Mouse (Mus musculus): Measurements from ENCODE around the gene Col27a1. TPM values are rescaled to one million over a fixed set of nuclear protein-coding genes. Genes with fewer than 3 reads are reported as not detected.

Gene Col27a1
- polyA plus RNA-seq, 1 experiment: 14.1 TPM

- Histone ChIP-seq H3K27ac (ENCODE audit: control insufficient read depth, insufficient read depth, low read length) (no peak overlapping the region), H3K36me3 (ENCODE audit: control insufficient read depth, insufficient read depth, low read length) (no peaks in the 10 kb centered on the region), H3K27me3 (ENCODE audit: control insufficient read depth, insufficient read depth, low read length) (no peaks in the 10 kb centered on the region), H3K4me1 (replicated peaks; ENCODE audit: control insufficient read depth, insufficient read depth, low read length) (no peaks in the 10 kb centered on the region), H3K4me3 (ENCODE audit: control insufficient read depth, insufficient read depth, low read length) (no peak overlapping the region)
- 29% methylated on average over 4 of the region's 4 CpGs for WGBS
- DNase-seq: no peak
- TF ChIP-seq POLR2A (IDR thresholded peaks at IDR 0.05; ENCODE audit: control insufficient read depth, extremely low read depth, insufficient read depth, low read length, poor library complexity) (no peak), CTCF (IDR thresholded peaks at IDR 0.05; ENCODE audit: borderline replicate concordance, control insufficient read depth, extremely low read depth, insufficient read depth, low read length, poor library complexity) (no peak)
These were observed 88.8 kb downstream of the Col27a1 start for GRCm38 (mm10) chr4:63302641-63303040.

GRCm38 (mm10) chr4:63307175-63308062 lies 93.6 kb downstream of the Col27a1 start:
- no peaks in the 10 kb centered on the region for H3K4me1 ChIP-seq (replicated peaks; ENCODE audit: control insufficient read depth, insufficient read depth, low read length)
- 40% methylated on average over 21 of the region's 21 CpGs for WGBS
- no peaks in the 10 kb centered on the region for H3K36me3 ChIP-seq (ENCODE audit: control insufficient read depth, insufficient read depth, low read length)
- no peak overlapping the region for H3K4me3 ChIP-seq (ENCODE audit: control insufficient read depth, insufficient read depth, low read length)
- H3K27me3 ChIP-seq (ENCODE audit: control insufficient read depth, insufficient read depth, low read length): no peaks in the 10 kb centered on the region
- H3K27ac ChIP-seq (ENCODE audit: control insufficient read depth, insufficient read depth, low read length): no peak overlapping the region
- DNase-seq: peak; percentile 89
- TF ChIP-seq POLR2A (IDR thresholded peaks at IDR 0.05; ENCODE audit: control insufficient read depth, extremely low read depth, insufficient read depth, low read length, poor library complexity): no peak
- TF ChIP-seq CTCF (IDR thresholded peaks at IDR 0.05; ENCODE audit: borderline replicate concordance, control insufficient read depth, extremely low read depth, insufficient read depth, low read length, poor library complexity): peak; percentile 95

GRCm38 (mm10) chr4:63308316-63308715 lies 94.5 kb downstream of the Col27a1 start:
- DNase-seq: no peak
- no peak for TF ChIP-seq POLR2A (IDR thresholded peaks at IDR 0.05; ENCODE audit: control insufficient read depth, extremely low read depth, insufficient read depth, low read length, poor library complexity)
- no peak for TF ChIP-seq CTCF (IDR thresholded peaks at IDR 0.05; ENCODE audit: borderline replicate concordance, control insufficient read depth, extremely low read depth, insufficient read depth, low read length, poor library complexity)
- H3K36me3 ChIP-seq (ENCODE audit: control insufficient read depth, insufficient read depth, low read length): no peaks in the 10 kb centered on the region
- no peaks in the 10 kb centered on the region for H3K4me1 ChIP-seq (replicated peaks; ENCODE audit: control insufficient read depth, insufficient read depth, low read length)
- H3K27me3 ChIP-seq (ENCODE audit: control insufficient read depth, insufficient read depth, low read length): no peaks in the 10 kb centered on the region
- 94% methylated on average over 3 of the region's 3 CpGs for WGBS
- no peak overlapping the region for H3K27ac ChIP-seq (ENCODE audit: control insufficient read depth, insufficient read depth, low read length)
- H3K4me3 ChIP-seq (ENCODE audit: control insufficient read depth, insufficient read depth, low read length): no peak overlapping the region

- DNase-seq: no peak
- no peaks in the 10 kb centered on the region for H3K4me1 ChIP-seq (replicated peaks; ENCODE audit: control insufficient read depth, insufficient read depth, low read length)
- H3K27ac ChIP-seq (ENCODE audit: control insufficient read depth, insufficient read depth, low read length): no peak overlapping the region
- 80% methylated on average over 10 of the region's 10 CpGs for WGBS
- TF ChIP-seq POLR2A (IDR thresholded peaks at IDR 0.05; ENCODE audit: control insufficient read depth, extremely low read depth, insufficient read depth, low read length, poor library complexity) (no peak), CTCF (IDR thresholded peaks at IDR 0.05; ENCODE audit: borderline replicate concordance, control insufficient read depth, extremely low read depth, insufficient read depth, low read length, poor library complexity) (no peak)
- no peaks in the 10 kb centered on the region for H3K27me3 ChIP-seq (ENCODE audit: control insufficient read depth, insufficient read depth, low read length)
- no peak overlapping the region for H3K4me3 ChIP-seq (ENCODE audit: control insufficient read depth, insufficient read depth, low read length)
- H3K36me3 ChIP-seq (ENCODE audit: control insufficient read depth, insufficient read depth, low read length): no peaks in the 10 kb centered on the region
These were observed 96.5 kb downstream of the Col27a1 start for GRCm38 (mm10) chr4:63310247-63310855.

GRCm38 (mm10) chr4:63311426-63311825 lies 97.6 kb downstream of the Col27a1 start:
- Histone ChIP-seq H3K27me3 (ENCODE audit: control insufficient read depth, insufficient read depth, low read length) (no peaks in the 10 kb centered on the region), H3K4me1 (replicated peaks; ENCODE audit: control insufficient read depth, insufficient read depth, low read length) (no peaks in the 10 kb centered on the region), H3K36me3 (ENCODE audit: control insufficient read depth, insufficient read depth, low read length) (no peaks in the 10 kb centered on the region), H3K27ac (ENCODE audit: control insufficient read depth, insufficient read depth, low read length) (no peak overlapping the region), H3K4me3 (ENCODE audit: control insufficient read depth, insufficient read depth, low read length) (no peak overlapping the region)
- 55% methylated on average over 7 of the region's 7 CpGs for WGBS
- DNase-seq: no peak
- TF ChIP-seq CTCF (IDR thresholded peaks at IDR 0.05; ENCODE audit: borderline replicate concordance, control insufficient read depth, extremely low read depth, insufficient read depth, low read length, poor library complexity): no peak
- no peak for TF ChIP-seq POLR2A (IDR thresholded peaks at IDR 0.05; ENCODE audit: control insufficient read depth, extremely low read depth, insufficient read depth, low read length, poor library complexity)

GRCm38 (mm10) chr4:63314063-63314462 lies 100.3 kb downstream of the Col27a1 start:
- Histone ChIP-seq H3K27me3 (ENCODE audit: control insufficient read depth, insufficient read depth, low read length) (no peaks in the 10 kb centered on the region), H3K4me3 (ENCODE audit: control insufficient read depth, insufficient read depth, low read length) (no peak overlapping the region), H3K4me1 (replicated peaks; ENCODE audit: control insufficient read depth, insufficient read depth, low read length) (no peaks in the 10 kb centered on the region), H3K36me3 (ENCODE audit: control insufficient read depth, insufficient read depth, low read length) (no peaks in the 10 kb centered on the region), H3K27ac (ENCODE audit: control insufficient read depth, insufficient read depth, low read length) (no peak overlapping the region)
- WGBS: 83% methylated on average over 5 of the region's 5 CpGs
- no peak for DNase-seq
- no peak for TF ChIP-seq CTCF (IDR thresholded peaks at IDR 0.05; ENCODE audit: borderline replicate concordance, control insufficient read depth, extremely low read depth, insufficient read depth, low read length, poor library complexity)
- no peak for TF ChIP-seq POLR2A (IDR thresholded peaks at IDR 0.05; ENCODE audit: control insufficient read depth, extremely low read depth, insufficient read depth, low read length, poor library complexity)
